Mouse (Mus musculus) CH12F3 (cell line): ENCODE data around the gene 4921536K21Rik.

Experiments used
- in situ Hi-C: fragments of 300-500 bp; cut with MboI; formaldehyde crosslinking; loops from 2 replicates; pipeline ENCODE4 v1.14.3; 2020; ENCODE audit warnings: low sequenced_read_pairs

4921536K21Rik gene

DNA sequence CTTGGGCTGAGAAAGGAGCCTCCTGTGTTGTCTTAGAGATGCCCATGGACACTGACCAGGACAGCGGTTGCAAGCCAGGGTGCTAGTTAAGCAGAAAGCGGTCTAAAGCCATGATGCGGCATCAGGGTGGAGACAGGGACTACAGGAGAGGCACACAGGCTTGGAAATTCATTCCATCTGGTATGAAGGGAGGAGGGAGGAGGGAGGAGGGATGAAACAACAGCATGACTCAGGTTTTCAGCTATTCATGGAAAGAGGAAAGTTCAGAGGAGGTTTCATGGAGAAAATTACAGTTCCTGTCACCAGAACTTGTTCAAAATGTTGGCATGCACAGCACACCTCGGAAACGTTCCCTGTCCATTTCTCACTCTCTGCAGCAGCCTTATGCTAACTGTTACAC, 39.1 kb downstream of the 4921536K21Rik start:
- in situ Hi-C loops: no loop called here

DNA sequence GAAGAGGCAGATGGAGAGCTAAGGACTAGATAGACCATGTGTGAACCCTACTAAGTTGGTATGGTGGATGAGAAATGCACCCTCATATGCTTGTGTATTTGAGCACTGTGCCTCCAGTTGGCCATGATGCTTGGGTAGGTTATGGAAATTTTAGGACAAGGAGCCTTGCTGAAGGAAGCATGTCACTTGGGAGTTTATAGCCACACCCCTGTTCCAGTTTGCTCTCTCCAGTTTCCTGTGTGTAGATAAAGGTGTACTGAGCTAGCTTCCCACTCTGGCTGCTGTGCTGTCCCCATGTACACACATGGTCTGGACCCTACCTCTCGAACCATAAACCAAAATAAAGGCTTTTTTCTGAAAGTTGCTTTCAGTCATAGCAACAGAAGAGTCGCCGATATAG, 40.7 kb downstream of the 4921536K21Rik start:
- in situ Hi-C loops: no loop called here

DNA sequence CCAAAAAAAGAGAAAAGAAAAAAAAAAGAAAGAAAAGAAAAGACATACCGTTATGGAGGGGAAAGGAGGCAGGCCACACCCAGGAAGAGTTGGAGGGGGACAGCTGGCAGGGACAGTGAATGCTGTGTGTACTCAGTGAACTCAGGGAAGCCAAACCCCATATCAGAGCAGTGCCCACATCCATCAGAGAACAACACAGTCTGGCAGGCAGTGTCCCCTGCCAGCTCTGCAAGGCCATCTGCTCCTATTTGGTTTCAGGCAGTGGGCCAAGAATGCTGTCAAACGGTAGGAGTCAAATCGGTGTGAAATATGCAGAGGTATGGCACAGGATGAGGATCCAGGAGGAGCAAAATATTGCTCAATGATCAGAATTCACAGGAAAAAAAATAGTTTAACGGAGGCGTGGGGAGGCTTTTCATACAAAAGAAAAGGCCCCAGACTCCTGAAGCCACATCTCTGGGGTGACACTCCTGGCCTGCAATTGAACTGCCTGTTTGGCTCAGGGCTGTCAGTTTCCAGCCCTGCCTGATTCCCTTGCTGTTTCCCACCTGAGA, 41.3 kb downstream of the 4921536K21Rik start:
- in situ Hi-C loops: no loop called here

DNA sequence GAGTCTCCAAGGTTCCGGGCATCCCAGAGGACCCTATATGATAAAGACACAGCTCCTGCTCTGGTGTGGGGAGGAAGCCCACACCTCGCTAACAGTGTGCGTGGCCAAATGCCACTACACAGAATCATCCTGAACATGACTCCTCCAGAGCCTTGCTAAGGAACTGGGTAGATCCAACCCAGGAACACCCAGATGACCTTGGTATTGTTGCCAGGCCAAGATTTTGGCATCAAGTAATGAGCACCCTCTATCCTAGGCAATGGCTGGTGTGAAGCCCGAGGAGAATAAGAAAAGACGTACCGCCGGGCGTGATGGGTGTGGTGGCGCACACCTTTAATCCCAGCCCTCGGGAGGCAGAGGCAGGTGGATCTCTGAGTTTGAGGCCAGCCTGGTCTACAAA, 41.9 kb downstream of the 4921536K21Rik start:
- in situ Hi-C loops: no loop called here

DNA sequence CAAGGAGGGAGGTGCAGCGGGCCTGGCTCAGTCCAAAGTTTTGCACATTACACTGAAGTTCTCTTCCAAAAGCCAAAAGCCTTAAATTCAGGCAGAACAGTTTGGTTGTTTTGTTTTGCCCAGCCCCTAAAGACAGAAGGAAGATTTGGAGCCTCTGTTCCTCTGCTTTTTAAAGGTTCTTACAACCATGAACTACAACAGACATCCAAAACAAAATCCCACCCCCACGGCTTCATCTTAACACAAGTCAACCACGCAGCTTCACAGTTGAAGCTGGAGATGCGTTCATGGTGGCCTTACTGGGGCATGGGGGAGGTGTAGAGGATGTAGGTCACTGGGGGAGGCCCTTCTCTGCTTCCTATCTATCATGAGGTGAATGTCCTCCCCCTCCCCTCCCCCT, 43.0 kb downstream of the 4921536K21Rik start:
- in situ Hi-C loops: no loop called here

DNA sequence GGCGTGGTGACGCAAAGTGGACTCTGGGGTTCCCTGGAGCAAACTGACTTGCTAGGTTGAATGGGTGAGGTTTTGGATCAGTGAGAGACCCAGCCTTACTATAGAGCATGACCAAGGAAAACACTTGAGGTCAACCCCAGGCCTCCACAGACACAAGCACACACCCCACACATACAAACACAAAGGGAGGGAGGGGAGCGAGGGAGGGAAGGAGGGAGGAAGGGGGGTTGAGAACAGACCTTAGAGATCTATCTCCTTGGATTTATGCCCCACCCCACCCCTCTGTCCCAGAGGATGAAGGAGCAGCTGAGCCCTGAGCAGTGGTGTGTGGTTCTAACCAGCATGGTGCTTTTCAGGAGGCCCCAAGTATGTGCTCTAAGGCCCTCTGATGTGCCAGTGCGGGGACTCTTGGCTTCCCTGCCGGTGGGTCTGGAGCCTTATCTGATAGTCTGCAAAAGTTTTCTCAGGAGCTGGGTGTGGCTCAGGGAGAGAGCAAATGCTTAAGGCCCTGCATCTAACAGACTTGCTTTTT, 44.1 kb downstream of the 4921536K21Rik start:
- in situ Hi-C loops: no loop called here

DNA sequence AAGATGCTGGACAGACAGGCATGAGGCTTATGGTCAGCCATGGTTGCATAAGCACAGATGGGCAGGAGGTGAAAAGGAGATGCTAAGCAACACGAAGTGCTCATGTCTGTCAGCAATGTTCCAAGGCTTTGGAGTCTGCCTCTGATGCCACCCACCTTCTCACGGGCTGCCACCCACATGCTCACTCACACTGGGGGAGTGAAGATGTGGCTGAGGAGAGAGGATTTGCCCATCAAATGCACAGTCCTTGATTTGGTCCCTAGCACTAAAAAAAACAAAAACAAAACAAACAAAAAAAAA, 44.6 kb downstream of the 4921536K21Rik start:
- in situ Hi-C loops: no loop called here

DNA sequence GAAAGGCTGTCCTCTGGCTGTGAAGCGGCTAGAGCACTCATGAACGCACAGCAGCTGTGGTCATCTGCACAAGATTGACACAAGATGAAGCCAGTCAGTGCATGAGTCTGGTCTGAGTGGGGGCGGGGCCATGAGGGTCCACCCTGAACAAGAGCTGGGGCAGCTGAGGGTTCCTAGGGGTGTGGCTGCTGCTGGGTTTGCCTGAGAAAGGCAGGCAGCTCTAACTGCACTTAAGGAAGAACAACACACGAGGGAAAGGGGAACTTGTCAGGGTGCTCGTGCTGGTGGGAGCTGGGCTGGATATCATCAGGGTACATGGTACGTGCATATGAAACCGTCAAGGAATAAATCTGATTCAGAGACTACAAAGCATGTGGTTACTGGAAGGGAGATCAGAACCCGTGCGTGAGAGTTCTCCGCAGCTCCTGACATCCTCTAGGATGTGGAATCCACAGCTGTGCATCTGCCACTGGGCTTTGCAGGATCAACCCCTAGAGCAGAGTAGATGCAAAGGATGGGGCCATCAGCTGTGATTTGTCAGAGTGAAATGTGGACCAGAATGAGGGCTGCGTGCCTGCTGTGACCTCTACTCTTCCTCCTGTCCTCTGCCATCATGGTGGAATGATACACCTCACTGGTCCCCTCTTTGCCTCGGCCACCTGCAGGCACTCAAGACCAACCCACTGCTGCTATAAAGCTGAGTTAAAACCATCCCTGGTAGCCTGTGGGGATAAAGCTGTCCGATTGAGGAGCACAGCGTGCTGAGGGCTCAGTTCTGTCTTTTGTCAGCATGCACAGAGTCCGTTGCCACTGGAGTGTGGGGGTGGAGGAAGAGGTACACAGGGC, 45.2 kb downstream of the 4921536K21Rik start:
- in situ Hi-C loops: no loop called here

DNA sequence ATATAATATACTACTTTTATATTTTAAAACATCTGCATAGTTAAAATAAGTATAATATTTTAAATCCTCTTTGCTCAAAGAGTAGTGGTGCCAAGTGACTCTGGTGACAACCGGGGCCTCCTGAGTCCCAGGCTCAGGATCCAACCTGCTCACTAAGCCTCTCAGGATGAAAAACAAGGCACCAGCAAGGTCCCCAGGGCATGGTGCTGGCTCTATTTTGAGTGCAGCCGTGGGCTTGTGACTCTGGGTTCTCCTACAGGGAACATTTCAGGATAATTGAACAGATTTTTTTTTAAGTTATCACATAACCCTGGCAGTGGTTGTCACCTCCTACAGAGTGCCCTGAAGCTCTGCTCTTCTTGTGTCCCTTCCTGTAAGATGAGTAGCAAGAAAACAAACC, 48.5 kb downstream of the 4921536K21Rik start:
- in situ Hi-C loops: no loop called here

DNA sequence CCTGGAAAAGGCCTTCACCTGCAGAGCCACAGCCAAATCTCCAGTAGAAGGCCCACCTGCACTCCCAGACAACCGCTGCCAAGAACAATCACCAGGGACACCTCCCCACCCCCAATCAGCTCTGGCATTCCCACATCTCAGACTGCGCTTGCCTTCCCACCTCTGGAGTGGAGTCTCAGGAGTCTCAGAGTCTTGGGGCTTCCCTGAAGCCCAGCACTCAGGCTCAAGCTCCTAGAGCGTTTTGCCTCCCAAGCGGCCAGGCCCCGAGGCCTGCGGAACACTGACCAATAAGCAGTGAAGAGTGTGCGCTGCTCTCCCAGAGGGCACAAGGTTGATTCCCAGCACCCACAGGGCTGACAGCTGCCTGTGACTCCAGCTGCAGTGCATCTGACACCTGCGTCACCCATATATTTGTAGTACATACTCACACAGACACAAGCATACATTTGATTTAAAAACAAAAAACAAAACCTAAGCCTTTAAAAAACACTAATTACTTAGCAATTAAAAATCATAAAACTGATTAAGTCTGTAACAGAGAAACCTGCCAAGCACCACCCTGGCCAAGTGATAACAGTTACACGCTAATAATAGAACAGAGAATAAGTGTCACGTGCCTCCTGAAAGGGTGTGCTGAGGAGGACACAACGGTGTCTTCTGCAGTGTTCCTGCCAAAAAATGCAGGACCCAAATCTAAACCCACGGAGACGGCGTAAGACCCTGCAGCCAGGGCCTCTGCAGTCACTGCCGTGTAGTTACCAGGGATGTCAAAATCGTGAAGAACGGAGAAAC, 50.8 kb downstream of the 4921536K21Rik start:
- in situ Hi-C loops: no loop called here
